Mouse (Mus musculus) lung, embryonic 16.5 days (tissue): ENCODE measurements around the gene St6gal1. TPM values are rescaled to one million over a fixed set of nuclear protein-coding genes. Genes with fewer than 3 reads are reported as not detected.

Experiments used
- ATAC-seq: fragments of 200-750 bp; cut with Nextera tagmentation; 2 replicates; pipeline ENCODE4 v1.8.0; 2017; ENCODE audit warnings: low read depth, mild to moderate bottlenecking, moderate library complexity
- H3K27ac ChIP-seq: fragments of 300-500 bp; sonication (generic); 2 replicates; pipeline ENCODE4 v1.5.1; 2014; ENCODE audit warnings: mild to moderate bottlenecking, control low read depth, low read length
- H3K27me3 ChIP-seq: fragments of 300-500 bp; sonication (generic); 2 replicates; pipeline ENCODE4 v1.6.1; 2014; ENCODE audit warnings: low read depth, low read length, mixed read lengths; ENCODE audit not compliant: control insufficient read depth, insufficient read depth
- H3K36me3 ChIP-seq: fragments of 300-500 bp; sonication (generic); 2 replicates; pipeline ENCODE4 v1.6.1; 2014; ENCODE audit warnings: low read length; ENCODE audit not compliant: control insufficient read depth, insufficient read depth
- H3K4me1 ChIP-seq: fragments of 300-500 bp; sonication (generic); replicated peaks from 2 replicates; pipeline ENCODE4 v1.6.1; 2014; ENCODE audit warnings: low read length, mixed read lengths; ENCODE audit not compliant: control insufficient read depth, insufficient read depth
- H3K4me2 ChIP-seq: fragments of 300-500 bp; sonication (generic); 2 replicates; pipeline ENCODE4 v1.6.1; 2014; ENCODE audit warnings: low read depth, low read length, control low read depth
- H3K4me3 ChIP-seq: fragments of 300-500 bp; sonication (generic); 2 replicates; pipeline ENCODE4 v1.5.1; 2014; ENCODE audit warnings: mild to moderate bottlenecking, low read length, control low read depth
- H3K9ac ChIP-seq: fragments of 300-500 bp; sonication (generic); 2 replicates; pipeline ENCODE4 v1.6.1; 2014; ENCODE audit warnings: low read length, control low read depth
- H3K9me3 ChIP-seq: fragments of 300-500 bp; sonication (generic); 2 replicates; pipeline ENCODE4 v1.6.1; 2016; ENCODE audit warnings: low read length; ENCODE audit not compliant: control insufficient read depth
- WGBS: fragments of 180-500 bp; shearing (Covaris S2); extraction: QIAGEN DNeasy Blood & Tissue Kit; methylation state at CpG from one replicate; pipeline ENCODE4 v1.1.7; 2014; 5-methylcytosine and 5-hydroxymethylcytosine counted together
- polyA plus RNA-seq: library from polyadenylated mRNA; unstranded; fragments of >200 nt; fragmentation: Nextera tagmentation; extraction: Ambion mirVana; gene quantifications from 2 replicates; pipeline ENCODE4 v1.2.1, GENCODE M21; 2015

St6gal1 gene
- polyA plus RNA-seq, 1 experiment from 2014 or later, result 56.2 TPM

- ATAC-seq, result no peak
- peak overlapping the region; percentile 47 for H3K27ac ChIP-seq
- peak overlapping the region; percentile 10 for H3K9ac ChIP-seq
- 59% methylated on average over 9 of the region's 9 CpGs for WGBS
- no peaks in the 10 kb centered on the region for H3K27me3 ChIP-seq
- peaks cover 44% of the 10 kb centered on the region for H3K4me1 ChIP-seq
- H3K4me3 ChIP-seq, result no peak overlapping the region
- H3K9me3 ChIP-seq, result no peaks in the 10 kb centered on the region
- no peak overlapping the region for H3K4me2 ChIP-seq
- H3K36me3 ChIP-seq, result no peaks in the 10 kb centered on the region
Measured at GRCm38 (mm10) chr16:23272521-23273230, 48.1 kb downstream of the St6gal1 start.

DNA sequence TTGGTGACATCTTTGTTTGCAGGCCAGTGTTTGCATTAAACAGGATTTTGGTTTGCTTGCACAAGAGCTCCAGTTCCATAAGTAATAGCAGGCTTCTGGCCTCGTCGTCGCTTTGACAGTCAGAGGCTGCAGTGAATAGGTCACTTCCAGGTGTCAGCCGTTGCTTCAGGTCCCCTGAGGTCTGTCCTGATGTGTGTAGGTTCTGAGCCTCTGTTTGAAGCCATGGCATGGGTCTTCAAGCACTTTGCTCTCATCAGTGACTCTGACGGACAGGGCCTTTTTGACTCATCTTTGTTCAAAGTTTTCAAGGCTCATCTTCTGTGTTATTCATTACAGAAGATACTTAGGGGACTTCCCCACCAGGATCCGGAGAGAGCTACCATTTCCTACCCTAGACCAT is 49.5 kb downstream of the St6gal1 start:
- Histone ChIP-seq H3K27me3 (no peaks in the 10 kb centered on the region), H3K4me3 (no peak overlapping the region), H3K9me3 (no peaks in the 10 kb centered on the region), H3K4me1 (peaks cover 40% of the 10 kb centered on the region), H3K27ac (no peak overlapping the region), H3K4me2 (no peak overlapping the region), H3K9ac (no peak overlapping the region), H3K36me3 (no peaks in the 10 kb centered on the region)
- WGBS, result 70% methylated on average over 6 of the region's 6 CpGs
- ATAC-seq, result no peak

GRCm38 (mm10) chr16:23274606-23275310 is 50.2 kb downstream of the St6gal1 start:
- 88% methylated on average over 7 of the region's 7 CpGs for WGBS
- no peaks in the 10 kb centered on the region for H3K36me3 ChIP-seq
- no peaks in the 10 kb centered on the region for H3K27me3 ChIP-seq
- H3K4me1 ChIP-seq, result peaks cover 33% of the 10 kb centered on the region
- no peak overlapping the region for H3K4me3 ChIP-seq
- no peak for ATAC-seq
- H3K9me3 ChIP-seq, result no peaks in the 10 kb centered on the region
- no peak overlapping the region for H3K4me2 ChIP-seq
- H3K27ac ChIP-seq, result no peak overlapping the region
- no peak overlapping the region for H3K9ac ChIP-seq

DNA sequence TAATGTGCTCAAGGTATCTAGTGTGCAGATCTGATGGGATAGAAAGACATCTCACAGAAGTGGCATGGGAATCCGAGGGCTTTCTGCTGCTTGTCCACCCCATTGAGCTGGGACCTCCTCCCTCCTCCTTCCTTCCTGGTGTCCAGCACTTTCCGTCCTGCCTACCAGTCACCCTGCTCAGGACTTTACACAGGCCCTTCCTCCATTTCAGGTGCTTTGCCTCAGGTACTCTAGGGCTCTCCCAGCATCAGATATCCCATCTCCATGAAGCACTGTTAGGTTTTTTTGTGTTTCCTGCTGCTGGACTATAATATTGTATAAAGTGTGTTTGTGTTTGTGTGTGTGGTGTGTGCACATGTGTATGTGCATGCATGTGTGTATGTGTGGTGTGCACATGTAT is 51.1 kb downstream of the St6gal1 start:
- H3K36me3 ChIP-seq, result no peaks in the 10 kb centered on the region
- no peak overlapping the region for H3K4me2 ChIP-seq
- 71% methylated on average over 2 of the region's 2 CpGs for WGBS
- H3K4me1 ChIP-seq, result peaks cover 33% of the 10 kb centered on the region
- H3K27ac ChIP-seq, result no peak overlapping the region
- H3K4me3 ChIP-seq, result no peak overlapping the region
- no peaks in the 10 kb centered on the region for H3K9me3 ChIP-seq
- H3K27me3 ChIP-seq, result no peaks in the 10 kb centered on the region
- no peak overlapping the region for H3K9ac ChIP-seq
- ATAC-seq, result no peak

DNA sequence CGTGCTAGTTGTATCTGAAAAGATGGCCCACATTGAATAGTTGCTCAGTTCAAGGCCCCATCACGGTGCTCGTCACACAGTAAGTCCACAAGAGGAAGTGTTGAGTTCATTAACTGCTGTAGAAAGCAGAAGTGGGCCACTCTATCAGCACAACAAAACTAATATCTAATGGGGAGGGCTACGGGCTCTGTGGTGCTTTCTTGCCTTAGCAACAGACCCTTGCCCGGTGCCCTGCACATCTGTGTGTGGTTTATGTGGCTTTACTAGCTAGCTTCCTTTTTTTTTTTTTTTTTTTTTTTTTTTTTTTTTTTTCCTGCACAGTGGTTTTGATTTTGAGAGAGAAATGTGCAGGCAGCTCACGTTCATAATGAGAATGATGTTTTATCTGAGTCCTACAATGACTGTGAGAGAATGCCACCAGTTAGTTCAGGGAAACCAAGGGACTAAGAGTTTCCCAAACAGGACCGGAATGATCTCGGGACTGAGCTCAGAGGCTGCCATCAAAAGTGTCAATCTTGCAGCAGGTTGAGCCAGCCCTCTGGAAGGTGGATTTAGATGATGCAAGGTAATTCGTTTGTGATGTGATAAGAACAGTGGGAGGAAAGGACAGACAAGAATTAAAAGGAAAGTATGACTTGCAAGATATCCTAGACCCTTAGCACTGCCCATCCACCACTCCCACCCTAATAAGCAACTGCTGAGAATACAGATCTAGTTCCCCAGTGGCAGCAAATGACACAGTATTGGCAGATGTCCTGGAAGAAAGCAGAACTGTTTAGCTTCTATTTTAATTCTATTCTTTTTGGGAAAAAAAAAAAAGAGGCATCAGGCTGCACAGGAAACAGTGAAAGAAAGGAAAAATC is 55.6 kb downstream of the St6gal1 start:
- ATAC-seq, result peak; percentile 31; the same call in 1 of the 2 replicates
- Histone ChIP-seq H3K9ac (no peak overlapping the region), H3K4me1 (peaks cover 11% of the 10 kb centered on the region), H3K27ac (peak overlapping the region; percentile 32; the same call in 1 of the 2 replicates), H3K4me2 (no peak overlapping the region), H3K4me3 (no peak overlapping the region), H3K27me3 (no peaks in the 10 kb centered on the region), H3K36me3 (0 out of 2 replicates have a peak, but pooled peaks cover 2% of the 10 kb centered on the region), H3K9me3 (no peaks in the 10 kb centered on the region)
- 56% methylated on average over 9 of the region's 9 CpGs for WGBS

- 0 out of 2 replicates have a peak, but pooled peaks have one; percentile 39 for ATAC-seq
Measured at GRCm38 (mm10) chr16:23280742-23281090, 56.2 kb downstream of the St6gal1 start.

DNA sequence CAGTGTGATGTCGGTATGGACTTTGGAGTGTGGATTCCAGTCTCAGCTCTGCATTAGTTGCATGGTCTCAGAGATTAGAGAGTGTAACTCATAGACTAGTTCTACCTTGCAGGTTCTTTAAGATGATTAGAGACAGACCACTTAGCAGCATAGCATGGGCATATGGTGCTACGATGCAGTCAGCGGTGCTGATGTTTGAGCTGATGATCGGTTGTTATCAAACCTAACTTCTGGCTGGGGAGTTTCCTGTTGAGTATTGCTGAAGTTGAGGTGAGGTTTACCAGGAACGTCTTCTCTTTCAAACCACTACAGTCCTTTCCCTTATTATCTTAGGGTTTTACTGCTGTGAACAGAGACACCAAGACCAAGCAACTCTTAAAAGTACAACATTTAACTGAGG is 57.7 kb downstream of the St6gal1 start:
- no peak overlapping the region for H3K27ac ChIP-seq
- no peak overlapping the region for H3K4me3 ChIP-seq
- H3K4me1 ChIP-seq, result peaks cover 11% of the 10 kb centered on the region
- H3K9me3 ChIP-seq, result no peaks in the 10 kb centered on the region
- 82% methylated on average over 5 of the region's 5 CpGs for WGBS
- H3K36me3 ChIP-seq, result 0 out of 2 replicates have a peak, but pooled peaks cover 2% of the 10 kb centered on the region
- no peak overlapping the region for H3K4me2 ChIP-seq
- H3K27me3 ChIP-seq, result no peaks in the 10 kb centered on the region
- H3K9ac ChIP-seq, result no peak overlapping the region
- no peak for ATAC-seq

More at GRCm38 (mm10) chr16:23280742-23281090, 56.2 kb downstream of the St6gal1 start:
- Histone ChIP-seq H3K4me3 (no peak overlapping the region), H3K27me3 (no peaks in the 10 kb centered on the region), H3K9ac (no peak overlapping the region), H3K9me3 (no peaks in the 10 kb centered on the region), H3K36me3 (0 out of 2 replicates have a peak, but pooled peaks cover 2% of the 10 kb centered on the region), H3K27ac (0 out of 2 replicates have a peak overlapping the region, but pooled peaks have one; percentile 32), H3K4me2 (no peak overlapping the region), H3K4me1 (peaks cover 11% of the 10 kb centered on the region)
- 38% methylated on average over 4 of the region's 4 CpGs for WGBS

- H3K9ac ChIP-seq, result no peak overlapping the region
- ATAC-seq, result no peak
- no peak overlapping the region for H3K27ac ChIP-seq
- H3K4me2 ChIP-seq, result no peak overlapping the region
- no peaks in the 10 kb centered on the region for H3K27me3 ChIP-seq
- 90% methylated on average over 5 of the region's 5 CpGs for WGBS
- H3K36me3 ChIP-seq, result 0 out of 2 replicates have a peak, but pooled peaks cover 2% of the 10 kb centered on the region
- no peak overlapping the region for H3K4me3 ChIP-seq
- H3K4me1 ChIP-seq, result peaks cover 11% of the 10 kb centered on the region
- no peaks in the 10 kb centered on the region for H3K9me3 ChIP-seq
Measured at GRCm38 (mm10) chr16:23282941-23283340, 58.4 kb downstream of the St6gal1 start.

DNA sequence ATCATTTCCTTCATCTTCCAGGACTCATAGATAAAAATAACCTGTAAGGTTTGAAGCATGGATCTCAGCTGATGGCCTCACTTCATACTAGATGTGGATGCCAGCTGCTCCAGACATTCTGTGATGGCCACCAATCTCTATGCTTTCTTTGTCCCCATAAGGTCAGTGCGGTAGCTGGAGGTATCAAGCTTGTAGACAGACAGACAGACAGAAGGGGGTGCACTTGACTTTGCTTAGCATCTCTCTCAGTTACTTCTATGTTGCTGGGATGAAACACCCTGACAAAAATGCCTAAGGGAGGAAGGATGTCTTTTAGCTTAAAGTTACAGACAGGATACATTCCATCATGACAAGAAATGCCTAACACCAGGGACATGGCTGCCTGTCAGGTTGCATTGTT is 59.1 kb downstream of the St6gal1 start:
- Histone ChIP-seq H3K36me3 (0 out of 2 replicates have a peak, but pooled peaks cover 2% of the 10 kb centered on the region), H3K9ac (no peak overlapping the region), H3K9me3 (no peaks in the 10 kb centered on the region), H3K4me2 (no peak overlapping the region), H3K27ac (no peak overlapping the region), H3K4me1 (peaks cover 11% of the 10 kb centered on the region), H3K27me3 (no peaks in the 10 kb centered on the region), H3K4me3 (no peak overlapping the region)
- ATAC-seq, result no peak
- WGBS, result 92% methylated on average over 1 of the region's 1 CpGs
